Mouse (Mus musculus) cerebellum, postnatal 4 days (tissue): Measurements from ENCODE around the gene Guca2b.

Experiments
- DNase-seq, 2 experiments: peaks; one replicate each; pipeline ENCODE4 v3.0.0; 2022; ENCODE audit warnings: low spot score in 2 of 2, mixed read lengths in 1 of 2

Gene Guca2b

GRCm38 (mm10) chr4:119658731-119659130 lies at the start of gene Guca2b:
Gene Guca2b, minus strand, starts transcription at chr4:119658954.
- no peak for DNase-seq

GRCm38 (mm10) chr4:119707751-119708150 lies 49.0 kb upstream of the Guca2b start:
- DNase-seq: no peak

- DNase-seq: no peak
Observed at GRCm38 (mm10) chr4:119707326-119707725, 48.6 kb upstream of the Guca2b start.

- DNase-seq: no peak
Observed at GRCm38 (mm10) chr4:119703965-119704364, 45.2 kb upstream of the Guca2b start.

GRCm38 (mm10) chr4:119701269-119701954 lies 42.7 kb upstream of the Guca2b start:
- no peak for DNase-seq

GRCm38 (mm10) chr4:119698339-119698738 lies 39.6 kb upstream of the Guca2b start:
- no peak for DNase-seq

GRCm38 (mm10) chr4:119685746-119686145 lies 27.0 kb upstream of the Guca2b start:
- no peak for DNase-seq

- DNase-seq: no peak
Observed at GRCm38 (mm10) chr4:119682596-119682995, 23.8 kb upstream of the Guca2b start.

- DNase-seq: no peak
Observed at GRCm38 (mm10) chr4:119672685-119673084, 13.9 kb upstream of the Guca2b start.

- DNase-seq: no peak
Observed at GRCm38 (mm10) chr4:119671164-119671563, 12.4 kb upstream of the Guca2b start.

GRCm38 (mm10) chr4:119670736-119671135 lies 12.0 kb upstream of the Guca2b start:
- peak in 1 of 2 experiments; percentile 23 for DNase-seq

GRCm38 (mm10) chr4:119670210-119670555 lies 11.4 kb upstream of the Guca2b start:
- no peak for DNase-seq

GRCm38 (mm10) chr4:119669356-119670209 lies 10.8 kb upstream of the Guca2b start:
- no peak for DNase-seq

GRCm38 (mm10) chr4:119668596-119668995 lies 9.8 kb upstream of the Guca2b start:
- no peak for DNase-seq

GRCm38 (mm10) chr4:119668185-119668584 lies 9.4 kb upstream of the Guca2b start:
- DNase-seq: no peak

GRCm38 (mm10) chr4:119667454-119667853 lies 8.7 kb upstream of the Guca2b start:
- peak in 1 of 2 experiments; percentile 51 for DNase-seq

GRCm38 (mm10) chr4:119666116-119666515 lies 7.4 kb upstream of the Guca2b start:
- DNase-seq: no peak

GRCm38 (mm10) chr4:119665166-119665565 lies 6.4 kb upstream of the Guca2b start:
- DNase-seq: no peak

- DNase-seq: no peak
Observed at GRCm38 (mm10) chr4:119663409-119664095, 4.8 kb upstream of the Guca2b start.

- no peak for DNase-seq
Observed at GRCm38 (mm10) chr4:119662976-119663375, 4.2 kb upstream of the Guca2b start.

- DNase-seq: no peak
Observed at GRCm38 (mm10) chr4:119662151-119662550, 3.4 kb upstream of the Guca2b start.

GRCm38 (mm10) chr4:119660007-119660406 lies 1.3 kb upstream of the Guca2b start:
- DNase-seq: no peak
